In genomic region chr10:128891296-128892094, GRCm38 (mm10) we compare ENCODE assay signal across 8 mouse cellular contexts. TPM values are rescaled to one million over a fixed set of nuclear protein-coding genes. Genes with fewer than 3 reads are reported as not detected.
DNase-seq lines count a peak whose midpoint lies in the region; ATAC-seq and TF ChIP-seq lines count a peak whose summit lies in the region.

Gene Gdf11 (minus strand): TSS chr10:128891718.

- H3K9me3 ChIP-seq in heart, embryonic 11.5 days (replicated peaks; ENCODE audit: control insufficient read depth, low read length): no peaks in the 10 kb centered on the region
- H3K9me3 ChIP-seq in liver, postnatal 0 days (ENCODE audit: low read length): no peaks in the 10 kb centered on the region
- H3K9me3 ChIP-seq in neural tube, embryonic 13.5 days: no peaks in the 10 kb centered on the region

- TF ChIP-seq CTCF in liver, postnatal 0 days (IDR thresholded peaks at IDR 0.05; ENCODE audit: low read depth): no peak

- peak; percentile 60 for ATAC-seq in heart, embryonic 11.5 days (replicated peaks; ENCODE audit: insufficient number of reproducible peaks, low FRiP score, low TSS enrichment)
- peak; percentile 17 for ATAC-seq in liver, postnatal 0 days
- peak; percentile 84 for ATAC-seq in neural tube, embryonic 13.5 days (ENCODE audit: low read depth)
- ATAC-seq in erythroid progenitor cell, adult 5-6 weeks (replicated peaks; ENCODE audit: low FRiP score, poor library complexity, severe bottlenecking): no peak

- DNase-seq in 3134 (ENCODE audit: extremely low read depth, insufficient read length, low spot score): peak; percentile 71
- DNase-seq in B cell, adult 2 months: peak; percentile 66 to 67
- peak; percentile 61 to 79 for DNase-seq in kidney, postnatal 25 days
- DNase-seq in liver, postnatal 0 days: peak; percentile 42

- no peaks in the 10 kb centered on the region for H3K4me1 ChIP-seq in brown adipose tissue, adult 24 weeks (ENCODE audit: control insufficient read depth, insufficient read depth, insufficient read length, low read length)
- H3K4me1 ChIP-seq in heart, embryonic 11.5 days (ENCODE audit: control insufficient read depth, insufficient read depth, low read length): peaks cover 22% of the 10 kb centered on the region
- H3K4me1 ChIP-seq in liver, postnatal 0 days (ENCODE audit: insufficient read depth): peaks cover 20% of the 10 kb centered on the region
- peaks cover 62% of the 10 kb centered on the region for H3K4me1 ChIP-seq in neural tube, embryonic 13.5 days (replicated peaks)

- peak within 1 kb of the TSS; percentile 82 for H3K9ac ChIP-seq in heart, embryonic 11.5 days (ENCODE audit: low read depth, low read length)
- peak within 1 kb of the TSS; percentile 39 for H3K9ac ChIP-seq in liver, postnatal 0 days (replicated peaks)
- H3K9ac ChIP-seq in neural tube, embryonic 13.5 days: peak within 1 kb of the TSS; percentile 91

- H3K36me3 ChIP-seq in heart, embryonic 11.5 days (ENCODE audit: control insufficient read depth, insufficient read depth, low read length): 0 out of 2 replicates have a peak, but pooled peaks cover 2% of the 10 kb centered on the region
- H3K36me3 ChIP-seq in liver, postnatal 0 days (replicated peaks; ENCODE audit: insufficient read depth, low read length): no peaks in the 10 kb centered on the region
- peaks cover 17% of the 10 kb centered on the region for H3K36me3 ChIP-seq in neural tube, embryonic 13.5 days

- H3K27me3 ChIP-seq in heart, embryonic 11.5 days (ENCODE audit: control insufficient read depth, insufficient read depth, low read length): peaks cover 16% of the 10 kb centered on the region; the same call in 1 of the 2 replicates
- peaks cover 50% of the 10 kb centered on the region for H3K27me3 ChIP-seq in liver, postnatal 0 days (ENCODE audit: insufficient read depth, low read length)
- H3K27me3 ChIP-seq in neural tube, embryonic 13.5 days: peaks cover 14% of the 10 kb centered on the region

- WGBS in heart, embryonic 11.5 days (ENCODE audit: insufficient replicate concordance): under 1% methylated on average over 68 of the region's 89 CpGs
- WGBS in liver, postnatal 0 days (ENCODE audit: insufficient replicate concordance): under 1% methylated on average over 62 of the region's 89 CpGs
- WGBS in neural tube, embryonic 13.5 days: under 1% methylated on average over 70 of the region's 89 CpGs

- H3K4me2 ChIP-seq in heart, embryonic 11.5 days: peak within 1 kb of the TSS; percentile 93
- H3K4me2 ChIP-seq in liver, postnatal 0 days (ENCODE audit: low read depth, low read length): peak within 1 kb of the TSS; percentile 71
- H3K4me2 ChIP-seq in neural tube, embryonic 13.5 days: peak within 1 kb of the TSS; percentile 85

- H3K4me3 ChIP-seq in brown adipose tissue, adult 24 weeks (ENCODE audit: insufficient read depth, low read depth, low read length): peak within 1 kb of the TSS; percentile 63
- H3K4me3 ChIP-seq in heart, embryonic 11.5 days (ENCODE audit: low read depth, low read length): peak within 1 kb of the TSS; percentile 78
- H3K4me3 ChIP-seq in liver, postnatal 0 days (ENCODE audit: low read depth, low read length): peak within 1 kb of the TSS; percentile 44
- peak within 1 kb of the TSS; percentile 83 for H3K4me3 ChIP-seq in neural tube, embryonic 13.5 days

- no peak within 1 kb of the TSS for H3K27ac ChIP-seq in brown adipose tissue, adult 24 weeks (replicated peaks; ENCODE audit: low read depth, low read length)
- H3K27ac ChIP-seq in heart, embryonic 11.5 days (ENCODE audit: low read depth, low read length): peak within 1 kb of the TSS; percentile 82
- no peak within 1 kb of the TSS for H3K27ac ChIP-seq in liver, postnatal 0 days (ENCODE audit: low read depth)
- peak within 1 kb of the TSS; percentile 99 for H3K27ac ChIP-seq in neural tube, embryonic 13.5 days (replicated peaks)

- TF ChIP-seq EP300 in liver, postnatal 0 days (IDR thresholded peaks at IDR 0.05; ENCODE audit: low read depth): no peak

RNA-seq across cellular contexts. Expression of gene Gdf11, which starts in this region (rescaled TPM):
- polyA plus RNA-seq in brown adipose tissue, adult 24 weeks (2012; ENCODE audit: insufficient read depth, insufficient read length, missing spikeins): 1.0 and 1.3 TPM in 2 replicates
- 4.1 and 4.5 TPM in 2 replicates for polyA plus RNA-seq in heart, embryonic 11.5 days (2014; fragmentation: Nextera tagmentation; extraction: Ambion mirVana)
- polyA plus RNA-seq in liver, postnatal 0 days (2015; fragmentation: Nextera tagmentation; extraction: Ambion mirVana): 0.17 and 0.23 TPM in 2 replicates
- 11.8 and 13.5 TPM in 2 replicates for polyA plus RNA-seq in neural tube, embryonic 13.5 days (2015; fragmentation: Nextera tagmentation; extraction: Ambion mirVana)
- 0.36 TPM in 1 of 2 replicates, not detected in the other for total RNA-seq in erythroid progenitor cell, adult 5-6 weeks (2015; ENCODE audit: low replicate concordance)
- not detected in 2 replicates for total RNA-seq in erythroid progenitor cell, adult 5-6 weeks (2017; ENCODE audit: low replicate concordance)

Comparison
In these comparisons a context has a peak if more than half of its experiments do, and no peak if none do; other contexts are left out.
1. Peak in DNase-seq, ATAC-seq, H3K4me3 ChIP-seq, H3K9ac ChIP-seq and H3K4me2 ChIP-seq in liver, postnatal 0 days; RNA of the gene not detected or under 1 TPM.
2. H3K27ac ChIP-seq: peak in heart, embryonic 11.5 days (single experiment) and neural tube, embryonic 13.5 days (single experiment); none in brown adipose tissue, adult 24 weeks (single experiment) and liver, postnatal 0 days (single experiment).
3. H3K9ac ChIP-seq: peak in every context shown above with its lines; median percentile 91 in neural tube, embryonic 13.5 days; 82 in heart, embryonic 11.5 days; 39 in liver, postnatal 0 days.
4. Peak in every context shown above with its lines, with median percentiles within 50 percentile points of each other: DNase-seq, H3K4me3 ChIP-seq and H3K4me2 ChIP-seq.